Mouse (Mus musculus): Measurements from ENCODE around the gene Gm11037.

DNA sequence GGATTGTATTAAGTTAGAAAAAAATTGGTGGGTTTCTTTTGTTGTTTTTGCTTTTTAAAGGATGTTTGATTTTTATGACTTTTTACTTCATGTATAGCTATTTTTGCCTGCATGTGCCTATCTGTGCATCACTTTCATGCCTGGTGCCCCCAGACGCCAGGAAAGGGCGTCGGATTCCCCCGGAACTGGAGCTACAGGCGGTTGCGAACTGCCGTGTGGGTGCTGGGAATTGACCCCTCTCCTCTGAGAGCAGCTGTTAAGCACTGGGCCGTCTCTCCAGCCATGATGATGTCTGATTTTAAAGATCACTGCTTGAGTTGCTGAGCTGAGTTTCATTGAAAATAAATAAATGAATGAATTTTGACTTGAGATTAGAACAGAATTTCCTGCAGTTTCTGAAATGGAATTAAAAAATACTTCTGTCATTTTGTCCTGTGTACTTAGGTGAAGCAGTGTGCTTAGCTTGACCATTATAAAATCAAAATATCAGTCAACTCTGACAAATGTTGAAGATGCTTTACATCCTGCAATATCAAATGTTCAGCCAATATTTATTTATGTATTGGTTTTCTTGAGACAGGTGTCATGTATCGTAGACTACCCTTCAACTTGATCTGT, at the start of gene Gm11037:
- TF ChIP-seq CTCF (IDR thresholded peaks at IDR 0.05; ENCODE audit: low read depth), result no peak
- no peak for TF ChIP-seq EP300 (optimal IDR thresholded peaks at IDR 0.05)
